Mouse (Mus musculus): ENCODE measurements around the gene Slc26a8. TPM values are rescaled to one million over a fixed set of nuclear protein-coding genes. Genes with fewer than 3 reads are reported as not detected.

Slc26a8 gene
- polyA plus RNA-seq, 1 experiment from 2014 or later = 0.24 TPM

DNA sequence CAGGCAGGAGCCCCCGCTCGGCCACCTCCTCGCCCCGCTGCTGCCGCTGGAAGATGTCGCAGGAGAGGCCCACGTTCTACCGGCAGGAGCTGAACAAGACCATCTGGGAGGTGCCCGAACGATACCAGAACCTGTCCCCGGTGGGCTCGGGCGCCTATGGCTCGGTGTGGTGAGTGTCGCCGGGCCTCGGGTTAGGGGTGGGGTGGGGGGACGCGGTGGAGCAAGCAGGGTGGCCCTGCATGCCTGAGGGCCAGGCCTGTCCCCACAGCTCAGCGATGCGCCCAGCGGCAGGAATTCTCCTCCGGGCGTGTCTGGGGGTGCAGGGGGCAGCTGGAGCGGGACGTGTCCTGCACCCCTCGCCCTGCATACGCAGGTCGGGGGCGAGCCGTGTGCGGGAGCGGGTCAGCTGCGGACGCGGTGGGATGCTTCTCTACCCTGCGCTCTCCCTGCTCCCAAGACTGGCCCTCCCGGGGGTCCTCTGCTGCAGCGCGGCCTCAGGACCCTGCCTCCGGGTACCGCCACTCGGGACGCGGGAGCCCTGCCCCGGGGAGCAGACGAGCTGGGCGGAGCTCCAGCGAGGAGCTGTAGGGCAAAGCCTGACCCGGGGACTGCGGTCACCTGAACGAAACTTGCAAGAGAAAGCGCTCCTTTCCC is 1.8 kb upstream of the Slc26a8 start:
- TF ChIP-seq EP300 (optimal IDR thresholded peaks at IDR 0.05) (no peak), CTCF (IDR thresholded peaks at IDR 0.05; ENCODE audit: low read depth) (peak; percentile 62)
- peak overlapping the region; percentile 73 for H3K4me2 ChIP-seq (replicated peaks; ENCODE audit: low read depth)
- peaks cover 12% of the 10 kb centered on the region for H3K4me1 ChIP-seq (replicated peaks; ENCODE audit: control insufficient read depth, insufficient read depth)
- H3K9me3 ChIP-seq (ENCODE audit: control insufficient read depth, low read length) = no peaks in the 10 kb centered on the region
- peak overlapping the region; percentile 98 for H3K27ac ChIP-seq (replicated peaks)
- under 1% methylated on average over 52 of the region's 53 CpGs for WGBS
- no peaks in the 10 kb centered on the region for H3K27me3 ChIP-seq (ENCODE audit: control insufficient read depth, insufficient read depth, low read length)
- peak overlapping the region; percentile 98 for H3K9ac ChIP-seq (ENCODE audit: low read length)
- DNase-seq (ENCODE audit: low spot score) (peak; percentile 73), ATAC-seq (ENCODE audit: low FRiP score, low TSS enrichment) (peak; percentile 35)
- peak overlapping the region; percentile 98 for H3K4me3 ChIP-seq (ENCODE audit: low read depth, low read length)
- H3K36me3 ChIP-seq (ENCODE audit: control insufficient read depth, insufficient read depth, low read length) = no peaks in the 10 kb centered on the region

DNA sequence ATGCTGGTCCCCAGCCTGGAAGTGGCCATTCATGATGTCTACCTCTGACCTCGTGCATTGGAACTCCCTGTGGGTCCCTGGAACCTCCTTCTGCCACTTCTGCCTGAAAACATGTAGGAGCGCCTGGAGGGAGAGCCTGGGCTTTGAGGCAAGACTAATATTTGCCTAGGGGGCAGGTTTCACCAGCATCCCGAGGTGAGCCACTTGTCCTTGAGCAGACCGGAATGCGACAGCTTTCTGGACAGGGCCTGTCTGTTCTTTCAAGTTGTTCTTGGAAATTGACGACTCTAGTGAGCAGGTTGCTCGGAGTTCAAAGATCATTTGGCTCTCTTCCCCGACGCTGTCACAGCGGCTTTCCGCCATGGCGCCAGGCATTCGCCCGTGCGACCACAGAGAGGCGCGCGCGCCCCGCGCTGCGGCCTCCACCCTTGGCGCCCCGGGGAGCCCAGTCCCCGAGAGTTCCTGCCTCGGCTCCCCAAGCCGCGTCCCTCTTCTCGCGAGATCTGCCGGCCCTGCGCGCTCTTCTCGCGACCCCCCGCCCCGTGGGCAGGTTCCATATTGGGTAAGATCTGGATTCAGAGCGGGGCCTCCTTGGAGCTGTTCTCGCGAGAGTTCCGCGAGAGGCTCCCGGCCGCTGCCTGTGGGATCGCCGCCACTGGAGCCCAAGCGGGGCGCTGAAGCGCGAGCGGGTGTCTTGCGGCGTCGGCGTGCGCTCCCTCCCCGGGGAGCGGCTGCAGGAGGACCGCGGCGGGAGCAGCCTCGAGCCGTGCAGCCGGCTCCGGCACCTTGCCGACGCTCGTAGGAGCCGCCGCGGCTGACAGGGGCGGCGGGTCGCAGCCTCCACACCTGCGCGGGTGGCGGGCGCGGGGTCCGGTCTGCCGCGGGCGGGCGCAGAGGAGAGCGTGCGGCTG is 998 bp upstream of the Slc26a8 start, which contains the start of gene Mapk14:
TSS of gene Mapk14 (plus strand) at position 554 of the 911 bp plus-strand sequence.
- under 1% methylated on average over 80 of the region's 86 CpGs for WGBS
- DNase-seq (ENCODE audit: low spot score) (peak; percentile 100), ATAC-seq (ENCODE audit: low FRiP score, low TSS enrichment) (peak; percentile 95)
- peaks cover 5% of the 10 kb centered on the region; the same call in 1 of the 2 replicates for H3K4me1 ChIP-seq (replicated peaks; ENCODE audit: control insufficient read depth, insufficient read depth)
- peak within 1 kb of the TSS; percentile 98 for H3K4me3 ChIP-seq (ENCODE audit: low read depth, low read length)
- peak within 1 kb of the TSS; percentile 98 for H3K9ac ChIP-seq (ENCODE audit: low read length)
- H3K9me3 ChIP-seq (ENCODE audit: control insufficient read depth, low read length) = no peaks in the 10 kb centered on the region
- peak within 1 kb of the TSS; percentile 73 for H3K4me2 ChIP-seq (replicated peaks; ENCODE audit: low read depth)
- TF ChIP-seq EP300 (optimal IDR thresholded peaks at IDR 0.05) (peak; percentile 100), CTCF (IDR thresholded peaks at IDR 0.05; ENCODE audit: low read depth) (peak; percentile 88)
- H3K36me3 ChIP-seq (ENCODE audit: control insufficient read depth, insufficient read depth, low read length) = no peaks in the 10 kb centered on the region
- peak within 1 kb of the TSS; percentile 98 for H3K27ac ChIP-seq (replicated peaks)
- no peaks in the 10 kb centered on the region for H3K27me3 ChIP-seq (ENCODE audit: control insufficient read depth, insufficient read depth, low read length)

DNA sequence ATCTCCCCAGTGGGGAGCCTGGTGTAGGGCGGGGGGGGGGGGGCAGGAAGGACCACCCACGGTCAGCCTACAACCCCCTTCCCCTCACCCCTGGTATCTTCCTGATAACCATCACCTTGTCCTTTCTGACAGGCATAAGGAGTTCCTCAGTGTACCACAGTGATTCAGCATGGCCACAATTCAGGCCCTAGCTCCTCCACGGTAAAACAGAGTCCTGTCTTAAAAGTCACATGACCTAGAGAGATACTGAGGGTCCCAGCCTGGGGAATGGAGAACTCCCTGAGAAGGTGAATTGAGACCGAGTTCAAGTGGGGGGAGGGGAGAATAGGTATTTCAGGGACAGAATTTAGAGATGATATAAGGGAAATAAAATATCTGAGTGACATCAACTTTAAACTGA is 2.7 kb downstream of the Slc26a8 start:
- H3K4me2 ChIP-seq (replicated peaks; ENCODE audit: low read depth) = no peak overlapping the region
- no peak for TF ChIP-seq EP300 (optimal IDR thresholded peaks at IDR 0.05)
- no peak for TF ChIP-seq CTCF (IDR thresholded peaks at IDR 0.05; ENCODE audit: low read depth)
- H3K4me1 ChIP-seq (replicated peaks; ENCODE audit: control insufficient read depth, insufficient read depth) = 0 out of 2 replicates have a peak, but pooled peaks cover 2% of the 10 kb centered on the region
- ATAC-seq (ENCODE audit: low FRiP score, low TSS enrichment) = no peak
- no peak for DNase-seq (ENCODE audit: low spot score)
- no peaks in the 10 kb centered on the region for H3K9me3 ChIP-seq (ENCODE audit: control insufficient read depth, low read length)
- H3K4me3 ChIP-seq (ENCODE audit: low read depth, low read length) = no peak overlapping the region
- H3K27ac ChIP-seq (replicated peaks) = no peak overlapping the region
- H3K27me3 ChIP-seq (ENCODE audit: control insufficient read depth, insufficient read depth, low read length) = no peaks in the 10 kb centered on the region
- H3K9ac ChIP-seq (ENCODE audit: low read length) = no peak overlapping the region
- 45% methylated on average over 4 of the region's 4 CpGs for WGBS
- H3K36me3 ChIP-seq (ENCODE audit: control insufficient read depth, insufficient read depth, low read length) = no peaks in the 10 kb centered on the region

DNA sequence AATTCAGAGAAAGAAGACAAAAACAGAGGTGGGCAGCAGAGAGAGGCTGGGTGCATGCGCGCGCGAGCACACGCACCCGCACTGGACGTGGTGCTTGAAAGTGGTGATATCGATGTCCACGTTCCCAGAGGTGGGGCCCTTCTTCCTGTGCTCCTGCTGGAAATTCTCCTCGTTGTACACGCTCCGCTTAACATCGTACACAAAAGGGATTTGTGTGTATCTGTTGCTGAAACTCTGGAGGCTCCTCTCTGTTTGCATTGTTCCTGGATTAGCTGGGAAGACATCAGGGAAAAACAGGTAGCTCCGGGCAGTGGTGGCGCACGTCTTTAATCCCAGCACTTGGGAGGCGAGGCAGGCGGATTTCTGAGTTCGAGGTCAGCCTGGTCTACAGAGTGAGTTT is 5.4 kb downstream of the Slc26a8 start:
- Histone ChIP-seq H3K27me3 (ENCODE audit: control insufficient read depth, insufficient read depth, low read length) (no peaks in the 10 kb centered on the region), H3K27ac (replicated peaks) (no peak overlapping the region), H3K4me1 (replicated peaks; ENCODE audit: control insufficient read depth, insufficient read depth) (0 out of 2 replicates have a peak, but pooled peaks cover 2% of the 10 kb centered on the region), H3K4me3 (ENCODE audit: low read depth, low read length) (no peak overlapping the region), H3K9ac (ENCODE audit: low read length) (no peak overlapping the region), H3K36me3 (ENCODE audit: control insufficient read depth, insufficient read depth, low read length) (no peaks in the 10 kb centered on the region), H3K9me3 (ENCODE audit: control insufficient read depth, low read length) (no peaks in the 10 kb centered on the region), H3K4me2 (replicated peaks; ENCODE audit: low read depth) (no peak overlapping the region)
- no peak for TF ChIP-seq EP300 (optimal IDR thresholded peaks at IDR 0.05)
- no peak for TF ChIP-seq CTCF (IDR thresholded peaks at IDR 0.05; ENCODE audit: low read depth)
- DNase-seq (ENCODE audit: low spot score) (no peak), ATAC-seq (ENCODE audit: low FRiP score, low TSS enrichment) (no peak)
- WGBS = 82% methylated on average over 19 of the region's 19 CpGs

DNA sequence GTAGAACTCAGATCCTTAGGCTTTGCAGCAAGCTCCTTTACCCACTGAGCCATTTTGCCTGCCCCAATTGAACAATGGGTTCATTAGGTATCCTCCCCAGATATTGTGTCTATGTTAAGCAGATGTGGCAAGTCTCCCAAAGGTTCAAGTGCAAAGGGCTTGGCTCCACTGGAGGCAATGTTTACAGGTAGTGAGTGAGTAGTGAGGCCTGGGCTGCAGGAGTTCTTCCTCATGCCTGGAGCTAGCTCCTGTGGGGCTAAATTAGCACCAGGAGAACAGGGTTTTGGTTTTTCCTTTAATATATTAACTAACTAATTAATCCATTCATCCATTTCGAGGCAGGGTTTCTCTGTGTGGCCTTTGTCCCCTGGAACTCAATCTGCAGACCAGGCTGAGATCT is 6.4 kb downstream of the Slc26a8 start:
- Histone ChIP-seq H3K27me3 (ENCODE audit: control insufficient read depth, insufficient read depth, low read length) (no peaks in the 10 kb centered on the region), H3K9ac (ENCODE audit: low read length) (no peak overlapping the region), H3K4me1 (replicated peaks; ENCODE audit: control insufficient read depth, insufficient read depth) (no peaks in the 10 kb centered on the region), H3K36me3 (ENCODE audit: control insufficient read depth, insufficient read depth, low read length) (no peaks in the 10 kb centered on the region), H3K27ac (replicated peaks) (no peak overlapping the region), H3K9me3 (ENCODE audit: control insufficient read depth, low read length) (no peaks in the 10 kb centered on the region), H3K4me3 (ENCODE audit: low read depth, low read length) (no peak overlapping the region), H3K4me2 (replicated peaks; ENCODE audit: low read depth) (no peak overlapping the region)
- TF ChIP-seq CTCF (IDR thresholded peaks at IDR 0.05; ENCODE audit: low read depth) = no peak
- no peak for TF ChIP-seq EP300 (optimal IDR thresholded peaks at IDR 0.05)
- no peak for DNase-seq (ENCODE audit: low spot score)
- WGBS = 76% methylated on average over 1 of the region's 1 CpGs
- no peak for ATAC-seq (ENCODE audit: low FRiP score, low TSS enrichment)

Measured in stomach, postnatal 0 days (tissue).